Mouse (Mus musculus) liver, embryonic 14.5 days (tissue): ENCODE data around the gene Dnaja1. TPM values are rescaled to one million over a fixed set of nuclear protein-coding genes. Genes with fewer than 3 reads are reported as not detected.

Experiments used
- ATAC-seq: fragments of 200-750 bp; cut with Nextera tagmentation; 2 replicates; pipeline ENCODE4 v1.8.0; 2017; ENCODE audit warnings: moderate number of reproducible peaks, mild to moderate bottlenecking, moderate library complexity; ENCODE audit not compliant: insufficient read depth
- DNase-seq, 3 experiments: peaks; one replicate each; pipeline ENCODE4 v3.0.0-alpha.2; 2012 to 2013; ENCODE audit warnings: low read depth in 3 of 3, low spot score in 3 of 3
- H3K27ac ChIP-seq: fragments of 300-500 bp; sonication (generic); 2 replicates; pipeline ENCODE4 v1.5.1; 2014; ENCODE audit warnings: moderate library complexity, mild to moderate bottlenecking, control low read depth, inconsistent platforms
- H3K27me3 ChIP-seq: fragments of 300-500 bp; sonication (generic); 2 replicates; pipeline ENCODE4 v1.6.1; 2014; ENCODE audit warnings: mild to moderate bottlenecking, low read length, moderate library complexity; ENCODE audit not compliant: control insufficient read depth, insufficient read depth
- H3K36me3 ChIP-seq: fragments of 300-500 bp; sonication (generic); replicated peaks from 2 replicates; pipeline ENCODE4 v1.6.1; 2014; ENCODE audit warnings: low read depth; ENCODE audit not compliant: control insufficient read depth, insufficient read depth
- H3K4me1 ChIP-seq, 2 experiments: fragments of 200-500 bp in 1 of 2; fragments of 300-500 bp in 1 of 2; sonication (generic) in 1 of 2; replicated peaks; 2 replicates each; pipeline ENCODE4 v1.6.1; 2012 to 2014; ENCODE audit warnings: antibody characterized with exemption in 1 of 2, inconsistent platforms in 1 of 2, low read length in 1 of 2; ENCODE audit not compliant: control insufficient read depth in 2 of 2, insufficient read depth in 2 of 2
- H3K4me2 ChIP-seq: fragments of 300-500 bp; sonication (generic); 2 replicates; pipeline ENCODE4 v1.6.1; 2014; ENCODE audit warnings: low read depth, mild to moderate bottlenecking, control low read depth, moderate library complexity
- H3K4me3 ChIP-seq, 2 experiments: fragments of 200-500 bp in 1 of 2; fragments of 300-500 bp in 1 of 2; sonication (generic) in 1 of 2; 2 replicates each; pipeline ENCODE4 v1.5.1; 2012 to 2014; ENCODE audit warnings: low read depth in 2 of 2, low read length in 2 of 2, mild to moderate bottlenecking in 2 of 2, control low read depth in 1 of 2, inconsistent platforms in 1 of 2, moderate library complexity in 1 of 2; ENCODE audit not compliant: insufficient read depth in 1 of 2
- H3K9ac ChIP-seq: fragments of 300-500 bp; sonication (generic); replicated peaks from 2 replicates; pipeline ENCODE4 v1.6.1; 2014; ENCODE audit warnings: mild to moderate bottlenecking, control low read depth, moderate library complexity
- H3K9me3 ChIP-seq: fragments of 300-500 bp; sonication (generic); 2 replicates; pipeline ENCODE4 v1.6.1; 2016; ENCODE audit warnings: low read length, mixed read lengths; ENCODE audit not compliant: control insufficient read depth
- CTCF ChIP-seq: IDR thresholded peaks from 2 replicates; pipeline ENCODE4 v1.5.1; 2016; ENCODE audit warnings: antibody characterized with exemption, low read depth, control low read depth
- EP300 ChIP-seq: IDR thresholded peaks from 2 replicates; pipeline ENCODE4 v1.6.1; 2016; ENCODE audit warnings: antibody characterized with exemption, low read depth
- WGBS: fragments of 180-500 bp; shearing (Covaris S2); extraction: QIAGEN DNeasy Blood & Tissue Kit; methylation state at CpG from one replicate; pipeline ENCODE4 v1.1.7; 2014; ENCODE audit not compliant: insufficient replicate concordance; 5-methylcytosine and 5-hydroxymethylcytosine counted together
- polyA plus RNA-seq, 2 experiments: library from polyadenylated mRNA; depleted of rRNA in 1 of 2; stranded (reverse) in 1 of 2; unstranded in 1 of 2; fragments of >200 nt; fragmentation: Nextera tagmentation in 1 of 2; extraction: Ambion mirVana in 1 of 2; gene quantifications; 2 replicates each; pipeline versions ENCODE4 v1.2.1 to v1.2.3; 2012 to 2014

The Dnaja1 gene
- polyA plus RNA-seq, 2 experiments = 30.3 to 130 TPM

DNA sequence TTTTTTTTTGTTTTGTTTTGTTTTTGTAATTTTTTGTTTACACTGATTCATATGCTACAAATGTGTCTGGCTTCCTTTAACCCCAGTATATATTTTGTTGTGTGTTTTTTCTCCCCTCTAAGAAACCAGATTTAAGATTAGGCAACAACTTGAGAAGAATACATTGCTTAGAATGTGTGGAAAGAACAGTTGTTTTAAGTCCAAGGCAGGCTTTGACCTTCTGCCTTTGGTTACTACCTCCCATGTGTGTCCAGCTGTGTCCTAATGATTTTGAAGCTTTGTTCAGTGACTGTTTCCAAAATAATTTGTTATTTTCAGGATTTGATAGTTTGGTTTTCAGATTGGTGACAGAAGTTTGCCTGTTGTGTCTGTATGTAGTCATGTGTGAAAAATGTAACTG, 9.3 kb downstream of the Dnaja1 start:
- Histone ChIP-seq H3K4me1 (peaks cover 1 to 2% of the 10 kb centered on the region in 2 experiments; a peak in 1 of 4 replicates), H3K27me3 (no peaks in the 10 kb centered on the region), H3K27ac (no peak overlapping the region), H3K36me3 (peaks cover 74% of the 10 kb centered on the region), H3K9me3 (no peaks in the 10 kb centered on the region), H3K4me2 (no peak overlapping the region), H3K4me3 (no peak overlapping the region), H3K9ac (no peak overlapping the region)
- TF ChIP-seq CTCF (no peak), EP300 (no peak)
- no peak for DNase-seq
- ATAC-seq = no peak

GRCm38 (mm10) chr4:40735351-40735750, 13.4 kb downstream of the Dnaja1 start:
- H3K4me2 ChIP-seq = no peak overlapping the region
- TF ChIP-seq CTCF = no peak
- no peak for TF ChIP-seq EP300
- DNase-seq (no peak), ATAC-seq (no peak)
- no peak overlapping the region for H3K9ac ChIP-seq
- no peak overlapping the region for H3K27ac ChIP-seq
- WGBS = 62% methylated on average over 1 of the region's 1 CpGs
- no peaks in the 10 kb centered on the region for H3K9me3 ChIP-seq
- H3K27me3 ChIP-seq = no peaks in the 10 kb centered on the region
- no peak overlapping the region for H3K4me3 ChIP-seq
- H3K4me1 ChIP-seq = no peaks in the 10 kb centered on the region
- peaks cover 50% of the 10 kb centered on the region for H3K36me3 ChIP-seq

DNA sequence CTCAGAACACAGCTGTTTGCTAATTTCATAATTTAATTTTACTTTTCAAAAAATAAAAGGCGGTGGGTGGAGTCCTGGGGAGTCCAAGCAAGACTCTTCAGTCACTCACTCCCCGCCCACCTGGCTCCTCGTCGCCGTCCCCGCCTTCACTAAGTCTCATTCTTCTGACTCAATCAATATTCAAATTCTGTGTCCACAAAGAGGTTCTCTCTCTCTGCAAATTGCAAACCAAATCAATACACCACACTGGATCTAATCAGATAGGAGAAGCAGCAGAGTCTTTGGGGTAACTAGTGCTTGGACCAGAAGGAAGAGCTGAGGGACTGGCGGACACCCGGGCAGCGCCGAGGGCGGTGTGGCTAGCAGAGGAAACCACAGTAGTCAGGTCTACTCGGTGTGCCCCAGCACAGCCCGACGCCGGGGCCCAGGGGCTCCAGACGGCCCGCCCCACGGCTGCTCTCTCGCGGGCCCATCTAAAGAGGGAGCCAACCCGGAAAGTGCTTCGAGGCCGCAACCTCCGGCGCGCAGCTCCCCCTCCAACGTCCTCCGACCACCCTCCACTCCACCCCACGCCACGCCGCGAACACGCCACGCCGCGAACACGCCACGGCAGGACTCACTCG, 35.3 kb downstream of the Dnaja1 start:
- H3K4me1 ChIP-seq = peaks cover 0 to 5% of the 10 kb centered on the region in 2 experiments; a peak in 2 of 4 replicates
- H3K4me3 ChIP-seq = peak overlapping the region; percentile 78 to 84
- no peak for TF ChIP-seq CTCF
- no peak for TF ChIP-seq EP300
- H3K27me3 ChIP-seq = no peaks in the 10 kb centered on the region
- ATAC-seq (peak; percentile 74), DNase-seq (peak in 2 of 3 experiments; percentile 22 to 30)
- H3K36me3 ChIP-seq = peaks cover 27% of the 10 kb centered on the region
- H3K4me2 ChIP-seq = peak overlapping the region; percentile 75
- under 1% methylated on average over 36 of the region's 39 CpGs for WGBS
- H3K9me3 ChIP-seq = no peaks in the 10 kb centered on the region
- H3K27ac ChIP-seq = peak overlapping the region; percentile 3
- peak overlapping the region; percentile 71 for H3K9ac ChIP-seq

- Histone ChIP-seq H3K4me1 (peaks cover 0 to 5% of the 10 kb centered on the region in 2 experiments; a peak in 2 of 4 replicates), H3K9ac (peak within 1 kb of the TSS; percentile 71), H3K27ac (peak within 1 kb of the TSS; percentile 3), H3K4me2 (peak within 1 kb of the TSS; percentile 75), H3K27me3 (no peaks in the 10 kb centered on the region), H3K36me3 (peaks cover 22% of the 10 kb centered on the region), H3K4me3 (peak within 1 kb of the TSS; percentile 78 to 84), H3K9me3 (no peaks in the 10 kb centered on the region)
- peak; percentile 98 for ATAC-seq
- peak; percentile 94 to 95 (median 95) for DNase-seq
- WGBS = under 1% methylated on average over 40 of the region's 40 CpGs
- no peak for TF ChIP-seq CTCF
- no peak for TF ChIP-seq EP300
Measured at GRCm38 (mm10) chr4:40757780-40758420, 36.0 kb downstream of the Dnaja1 start, which contains the start of gene Smu1. Smu1 (minus strand) TSS chr4:40757923.

DNA sequence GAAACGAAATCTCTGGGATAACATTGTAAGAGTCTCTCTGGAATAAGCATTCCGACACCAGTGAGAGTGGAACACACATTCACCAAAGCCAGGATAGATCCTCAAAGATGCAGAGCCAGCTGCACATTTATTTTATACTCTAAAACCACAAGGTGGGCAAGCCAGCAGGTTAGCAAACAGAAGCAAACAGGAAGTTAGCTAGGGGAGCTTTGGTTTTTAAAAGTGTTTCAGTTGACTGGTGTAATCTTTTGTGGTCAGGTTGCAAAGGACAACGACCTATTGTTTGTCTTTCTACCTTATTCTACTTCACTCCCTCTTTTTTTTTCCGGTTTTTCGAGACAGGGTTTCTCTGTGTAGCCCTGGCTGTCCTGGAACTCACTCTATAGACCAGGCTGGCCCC, 37.9 kb downstream of the Dnaja1 start:
- WGBS = 26% methylated on average over 5 of the region's 5 CpGs
- Histone ChIP-seq H3K36me3 (peaks cover 4% of the 10 kb centered on the region), H3K27ac (no peak overlapping the region), H3K4me1 (peaks cover 0 to 5% of the 10 kb centered on the region in 2 experiments; a peak in 2 of 4 replicates), H3K9ac (no peak overlapping the region), H3K27me3 (no peaks in the 10 kb centered on the region), H3K9me3 (no peaks in the 10 kb centered on the region), H3K4me2 (no peak overlapping the region), H3K4me3 (no peak overlapping the region)
- no peak for ATAC-seq
- no peak for DNase-seq
- TF ChIP-seq CTCF = no peak
- TF ChIP-seq EP300 = no peak
